Mouse (Mus musculus): ENCODE data around the gene Cfap97.
A peak's percentile ranks its signal among the peaks of the same experiment; 100 is the strongest.

Gene Cfap97

GRCm38 (mm10) chr8:46153042-46153441 lies 1.5 kb downstream of the Cfap97 start:
- DNase-seq (ENCODE audit: low spot score), result no peak

GRCm38 (mm10) chr8:46162953-46163869 lies 11.6 kb downstream of the Cfap97 start:
- DNase-seq (ENCODE audit: low spot score), result peak; percentile 94

- DNase-seq (ENCODE audit: low spot score), result no peak
Observed at GRCm38 (mm10) chr8:46163870-46164190, 12.3 kb downstream of the Cfap97 start.

- DNase-seq (ENCODE audit: low spot score), result no peak
Observed at GRCm38 (mm10) chr8:46173651-46174050, 22.1 kb downstream of the Cfap97 start.

GRCm38 (mm10) chr8:46180136-46180535 lies 28.6 kb downstream of the Cfap97 start:
- no peak for DNase-seq (ENCODE audit: low spot score)

GRCm38 (mm10) chr8:46185361-46185760 lies 33.8 kb downstream of the Cfap97 start:
- no peak for DNase-seq (ENCODE audit: low spot score)

GRCm38 (mm10) chr8:46193100-46193499 lies 41.5 kb downstream of the Cfap97 start:
- DNase-seq (ENCODE audit: low spot score), result no peak

GRCm38 (mm10) chr8:46196877-46197276 lies 45.3 kb downstream of the Cfap97 start:
- no peak for DNase-seq (ENCODE audit: low spot score)

- no peak for DNase-seq (ENCODE audit: low spot score)
Observed at GRCm38 (mm10) chr8:46197673-46198072, 46.1 kb downstream of the Cfap97 start.

GRCm38 (mm10) chr8:46202350-46202749 lies 50.8 kb downstream of the Cfap97 start:
- DNase-seq (ENCODE audit: low spot score), result no peak

GRCm38 (mm10) chr8:46204301-46204700 lies 52.7 kb downstream of the Cfap97 start:
- no peak for DNase-seq (ENCODE audit: low spot score)

- no peak for DNase-seq (ENCODE audit: low spot score)
Observed at GRCm38 (mm10) chr8:46204974-46205640, 53.5 kb downstream of the Cfap97 start.

GRCm38 (mm10) chr8:46206107-46206506 lies 54.5 kb downstream of the Cfap97 start:
- no peak for DNase-seq (ENCODE audit: low spot score)

- DNase-seq (ENCODE audit: low spot score), result no peak
Observed at GRCm38 (mm10) chr8:46208354-46208753, 56.8 kb downstream of the Cfap97 start.

GRCm38 (mm10) chr8:46209057-46209456 lies 57.5 kb downstream of the Cfap97 start:
- no peak for DNase-seq (ENCODE audit: low spot score)

GRCm38 (mm10) chr8:46210404-46211315 lies 59.1 kb downstream of the Cfap97 start, which contains the start of gene Slc25a4:
Slc25a4 (minus strand) TSS chr8:46211284.
- peak; percentile 95 for DNase-seq (ENCODE audit: low spot score)

- no peak for DNase-seq (ENCODE audit: low spot score)
Observed at GRCm38 (mm10) chr8:46211611-46212071, 60.1 kb downstream of the Cfap97 start.

GRCm38 (mm10) chr8:46212194-46212593 lies 60.6 kb downstream of the Cfap97 start:
- no peak for DNase-seq (ENCODE audit: low spot score)

GRCm38 (mm10) chr8:46213971-46214480 lies 62.5 kb downstream of the Cfap97 start:
- DNase-seq (ENCODE audit: low spot score), result no peak

- no peak for DNase-seq (ENCODE audit: low spot score)
Observed at GRCm38 (mm10) chr8:46216838-46217237, 65.3 kb downstream of the Cfap97 start.

GRCm38 (mm10) chr8:46220566-46220965 lies 69.0 kb downstream of the Cfap97 start:
- no peak for DNase-seq (ENCODE audit: low spot score)

GRCm38 (mm10) chr8:46225501-46225900 lies 73.9 kb downstream of the Cfap97 start:
- no peak for DNase-seq (ENCODE audit: low spot score)

All from ovary, adult 18-20 months (tissue).